Mouse (Mus musculus) liver, embryonic 13.5 days (tissue): ENCODE measurements around the gene Gclm. TPM values are rescaled to one million over a fixed set of nuclear protein-coding genes. Genes with fewer than 3 reads are reported as not detected.

Source experiments
- ATAC-seq: fragments of 200-750 bp; cut with Nextera tagmentation; 2 replicates; pipeline ENCODE4 v1.8.0; 2017; ENCODE audit warnings: low read depth, mild to moderate bottlenecking, moderate number of reproducible peaks, moderate library complexity
- DNase-seq: peaks from one replicate; pipeline ENCODE4 v3.0.0; 2022
- H3K27ac ChIP-seq: fragments of 300-500 bp; sonication (generic); 2 replicates; pipeline ENCODE4 v1.5.1; 2015; ENCODE audit warnings: moderate library complexity, mild to moderate bottlenecking, inconsistent platforms
- H3K27me3 ChIP-seq: fragments of 300-500 bp; sonication (generic); 2 replicates; pipeline ENCODE4 v1.6.1; 2015; ENCODE audit warnings: mild to moderate bottlenecking, inconsistent platforms
- H3K36me3 ChIP-seq: fragments of 300-500 bp; sonication (generic); 2 replicates; pipeline ENCODE4 v1.6.1; 2015; ENCODE audit warnings: mild to moderate bottlenecking, inconsistent platforms
- H3K4me1 ChIP-seq: fragments of 300-500 bp; sonication (generic); replicated peaks from 2 replicates; pipeline ENCODE4 v1.6.1; 2015; ENCODE audit warnings: inconsistent platforms
- H3K4me2 ChIP-seq: fragments of 300-500 bp; sonication (generic); 2 replicates; pipeline ENCODE4 v1.6.1; 2015; ENCODE audit warnings: inconsistent platforms, mild to moderate bottlenecking, moderate library complexity
- H3K4me3 ChIP-seq: fragments of 300-500 bp; sonication (generic); replicated peaks from 2 replicates; pipeline ENCODE4 v1.5.1; 2015; ENCODE audit warnings: mild to moderate bottlenecking, inconsistent platforms
- H3K9ac ChIP-seq: fragments of 300-500 bp; sonication (generic); 2 replicates; pipeline ENCODE4 v1.6.1; 2015; ENCODE audit warnings: mild to moderate bottlenecking, inconsistent platforms
- H3K9me3 ChIP-seq: fragments of 300-500 bp; sonication (generic); replicated peaks from 2 replicates; pipeline ENCODE4 v1.6.1; 2016; ENCODE audit warnings: inconsistent platforms
- WGBS: fragments of 180-500 bp; shearing (Covaris S2); methylation state at CpG from one replicate; pipeline ENCODE4 v1.1.7; 2015; ENCODE audit not compliant: insufficient replicate concordance; 5-methylcytosine and 5-hydroxymethylcytosine counted together
- polyA plus RNA-seq: library from polyadenylated mRNA; unstranded; fragments of >200 nt; fragmentation: Nextera tagmentation; extraction: Ambion mirVana; gene quantifications from 2 replicates; pipeline ENCODE4 v1.2.1, GENCODE M21; 2015

The Gclm gene
- polyA plus RNA-seq, 1 experiment from 2014 or later, result 466 TPM

GRCm38 (mm10) chr3:122293954-122294850 is 48.8 kb downstream of the Gclm start, which contains the start of gene Bcar3:
Gene Bcar3 (plus strand): TSS chr3:122294136.
- ATAC-seq (no peak), DNase-seq (peak; percentile 71)
- Histone ChIP-seq H3K4me1 (peaks cover 34% of the 10 kb centered on the region), H3K9me3 (no peaks in the 10 kb centered on the region), H3K9ac (peak within 1 kb of the TSS; percentile 82), H3K27ac (peak within 1 kb of the TSS; percentile 74), H3K4me3 (peak within 1 kb of the TSS; percentile 85), H3K27me3 (peaks cover 17% of the 10 kb centered on the region), H3K4me2 (peak within 1 kb of the TSS; percentile 99), H3K36me3 (no peaks in the 10 kb centered on the region)
- 12% methylated on average over 37 of the region's 37 CpGs for WGBS

DNA sequence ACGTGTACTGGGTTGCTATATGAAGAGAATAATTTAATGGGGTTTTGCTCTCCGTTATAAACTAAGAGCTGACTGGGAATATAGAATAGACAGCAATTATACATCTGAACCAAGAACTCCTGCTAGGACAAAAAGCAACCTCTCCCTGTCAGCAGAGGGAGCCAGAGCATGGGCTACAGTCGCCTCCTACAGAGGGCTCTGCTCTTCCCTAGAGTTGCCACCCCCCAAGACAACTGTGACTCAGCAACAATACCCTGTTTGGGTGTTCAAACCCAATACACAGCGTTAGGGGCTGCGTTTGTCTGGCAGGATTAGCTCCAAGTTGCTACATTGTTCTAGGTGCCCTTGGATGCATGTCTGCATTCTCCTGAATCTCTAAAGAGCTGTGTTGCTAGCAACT is 50.2 kb downstream of the Gclm start:
- Histone ChIP-seq H3K4me2 (no peak overlapping the region), H3K36me3 (no peaks in the 10 kb centered on the region), H3K4me3 (no peak overlapping the region), H3K27ac (no peak overlapping the region), H3K4me1 (peaks cover 34% of the 10 kb centered on the region), H3K9me3 (no peaks in the 10 kb centered on the region), H3K9ac (no peak overlapping the region), H3K27me3 (peaks cover 17% of the 10 kb centered on the region)
- peak; percentile 49 for ATAC-seq
- WGBS, result 4% methylated on average over 5 of the region's 5 CpGs
- peak; percentile 70 for DNase-seq

DNA sequence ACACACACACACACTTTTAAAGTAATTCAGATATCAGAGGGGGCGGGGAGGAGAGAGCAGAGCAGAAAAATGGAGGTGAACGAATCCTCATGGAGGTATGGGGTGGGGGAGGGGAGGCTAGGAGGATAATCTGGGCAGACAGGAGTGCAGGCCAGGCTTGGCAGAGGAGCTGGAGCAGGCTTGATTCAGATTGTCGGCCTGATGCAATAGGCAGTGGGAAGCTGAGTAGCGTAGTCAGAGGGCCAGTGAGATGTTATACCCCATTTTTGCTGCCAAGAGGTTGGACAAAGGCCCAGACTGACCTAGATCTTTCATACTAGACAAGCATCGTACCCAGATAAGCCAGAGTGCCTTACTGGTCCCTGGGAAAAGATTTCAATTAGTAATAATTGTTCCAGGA is 51.6 kb downstream of the Gclm start:
- Histone ChIP-seq H3K27me3 (peaks cover 13% of the 10 kb centered on the region), H3K9me3 (no peaks in the 10 kb centered on the region), H3K9ac (no peak overlapping the region), H3K4me1 (peaks cover 30% of the 10 kb centered on the region), H3K4me2 (no peak overlapping the region), H3K4me3 (no peak overlapping the region), H3K27ac (no peak overlapping the region), H3K36me3 (no peaks in the 10 kb centered on the region)
- 69% methylated on average over 5 of the region's 5 CpGs for WGBS
- ATAC-seq, result no peak
- DNase-seq, result no peak

- WGBS, result 46% methylated on average over 9 of the region's 9 CpGs
- H3K4me1 ChIP-seq, result 0 out of 2 replicates have a peak, but pooled peaks cover 1% of the 10 kb centered on the region
These were observed 55.9 kb downstream of the Gclm start for GRCm38 (mm10) chr3:122300983-122301919.

GRCm38 (mm10) chr3:122304560-122304959 is 59.2 kb downstream of the Gclm start:
- no peak overlapping the region for H3K27ac ChIP-seq
- H3K9ac ChIP-seq, result no peak overlapping the region
- no peaks in the 10 kb centered on the region for H3K4me1 ChIP-seq
- ATAC-seq, result no peak
- H3K27me3 ChIP-seq, result no peaks in the 10 kb centered on the region
- no peaks in the 10 kb centered on the region for H3K9me3 ChIP-seq
- no peak for DNase-seq
- 60% methylated on average over 4 of the region's 4 CpGs for WGBS
- H3K4me3 ChIP-seq, result no peak overlapping the region
- no peaks in the 10 kb centered on the region for H3K36me3 ChIP-seq
- H3K4me2 ChIP-seq, result no peak overlapping the region

More at GRCm38 (mm10) chr3:122300983-122301919, 55.9 kb downstream of the Gclm start:
- H3K4me3 ChIP-seq, result no peak overlapping the region
- ATAC-seq (peak; percentile 61), DNase-seq (no peak)
- no peaks in the 10 kb centered on the region for H3K9me3 ChIP-seq
- H3K27me3 ChIP-seq, result no peaks in the 10 kb centered on the region
- no peaks in the 10 kb centered on the region for H3K36me3 ChIP-seq
- H3K27ac ChIP-seq, result no peak overlapping the region
- H3K9ac ChIP-seq, result no peak overlapping the region
- no peak overlapping the region for H3K4me2 ChIP-seq

DNA sequence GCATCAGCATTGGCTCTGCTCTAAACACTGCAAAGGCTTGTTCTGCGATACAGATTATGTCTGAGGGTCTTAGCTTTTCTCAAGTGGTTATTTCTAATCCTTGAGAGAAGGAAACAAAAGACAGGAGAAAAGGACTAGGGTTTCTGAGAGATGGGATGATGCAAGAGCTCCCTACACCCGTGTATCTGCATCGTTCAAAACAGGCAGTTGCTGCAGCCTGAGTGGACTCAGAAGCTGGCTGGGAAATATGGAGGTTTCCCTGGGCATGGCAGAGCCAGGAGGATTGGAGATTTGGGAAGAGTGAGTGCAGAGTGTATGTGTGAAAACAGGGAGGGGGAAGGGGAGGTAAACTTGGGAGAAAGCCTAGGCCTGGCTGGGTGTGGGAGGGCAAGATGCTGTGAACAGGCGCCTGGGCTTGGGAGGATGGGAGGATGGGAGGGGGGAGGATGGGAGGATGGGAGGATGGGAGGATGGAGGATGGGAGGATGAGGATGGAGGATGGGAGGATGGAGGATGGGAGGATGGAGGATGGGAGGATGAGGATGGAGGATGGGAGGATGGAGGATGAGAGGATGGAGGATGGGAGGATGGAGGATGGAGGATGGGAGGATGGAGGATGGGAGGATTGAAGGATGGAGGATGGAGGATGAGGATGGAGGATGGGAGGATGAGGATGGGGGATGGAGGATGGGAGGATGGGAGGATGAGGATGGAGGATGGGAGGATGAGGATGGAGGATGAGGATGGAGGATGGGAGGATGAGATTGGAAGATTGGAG is 62.7 kb downstream of the Gclm start:
- no peaks in the 10 kb centered on the region for H3K9me3 ChIP-seq
- H3K36me3 ChIP-seq, result no peaks in the 10 kb centered on the region
- no peak overlapping the region for H3K9ac ChIP-seq
- H3K4me1 ChIP-seq, result no peaks in the 10 kb centered on the region
- no peak overlapping the region for H3K27ac ChIP-seq
- ATAC-seq (no peak), DNase-seq (no peak)
- no peaks in the 10 kb centered on the region for H3K27me3 ChIP-seq
- no peak overlapping the region for H3K4me2 ChIP-seq
- 38% methylated on average over 4 of the region's 4 CpGs for WGBS
- H3K4me3 ChIP-seq, result no peak overlapping the region

- ATAC-seq (no peak), DNase-seq (no peak)
- H3K4me1 ChIP-seq, result peaks cover 4% of the 10 kb centered on the region
- WGBS, result 26% methylated on average over 6 of the region's 6 CpGs
- no peaks in the 10 kb centered on the region for H3K36me3 ChIP-seq
- H3K4me2 ChIP-seq, result no peak overlapping the region
- H3K4me3 ChIP-seq, result no peak overlapping the region
- H3K9ac ChIP-seq, result no peak overlapping the region
- H3K27me3 ChIP-seq, result no peaks in the 10 kb centered on the region
- no peaks in the 10 kb centered on the region for H3K9me3 ChIP-seq
- H3K27ac ChIP-seq, result no peak overlapping the region
These were observed 63.6 kb downstream of the Gclm start for GRCm38 (mm10) chr3:122308981-122309380.

GRCm38 (mm10) chr3:122312078-122312477 is 66.7 kb downstream of the Gclm start:
- H3K4me3 ChIP-seq, result no peak overlapping the region
- no peaks in the 10 kb centered on the region for H3K36me3 ChIP-seq
- peaks cover 11% of the 10 kb centered on the region for H3K4me1 ChIP-seq
- no peaks in the 10 kb centered on the region for H3K27me3 ChIP-seq
- no peak overlapping the region for H3K27ac ChIP-seq
- H3K9ac ChIP-seq, result no peak overlapping the region
- H3K4me2 ChIP-seq, result no peak overlapping the region
- WGBS, result 18% methylated on average over 2 of the region's 2 CpGs
- no peaks in the 10 kb centered on the region for H3K9me3 ChIP-seq
- ATAC-seq, result 0 out of 2 replicates have a peak, but pooled peaks have one; percentile 33
- peak; percentile 55 for DNase-seq

GRCm38 (mm10) chr3:122312936-122313629 is 67.7 kb downstream of the Gclm start:
- Histone ChIP-seq H3K4me1 (peaks cover 11% of the 10 kb centered on the region), H3K9ac (no peak overlapping the region), H3K36me3 (no peaks in the 10 kb centered on the region), H3K27ac (peak overlapping the region; percentile 60; the same call in 1 of the 2 replicates), H3K4me2 (no peak overlapping the region), H3K9me3 (no peaks in the 10 kb centered on the region), H3K4me3 (no peak overlapping the region), H3K27me3 (no peaks in the 10 kb centered on the region)
- 57% methylated on average over 10 of the region's 10 CpGs for WGBS
- peak; percentile 72 for ATAC-seq
- DNase-seq, result no peak

DNA sequence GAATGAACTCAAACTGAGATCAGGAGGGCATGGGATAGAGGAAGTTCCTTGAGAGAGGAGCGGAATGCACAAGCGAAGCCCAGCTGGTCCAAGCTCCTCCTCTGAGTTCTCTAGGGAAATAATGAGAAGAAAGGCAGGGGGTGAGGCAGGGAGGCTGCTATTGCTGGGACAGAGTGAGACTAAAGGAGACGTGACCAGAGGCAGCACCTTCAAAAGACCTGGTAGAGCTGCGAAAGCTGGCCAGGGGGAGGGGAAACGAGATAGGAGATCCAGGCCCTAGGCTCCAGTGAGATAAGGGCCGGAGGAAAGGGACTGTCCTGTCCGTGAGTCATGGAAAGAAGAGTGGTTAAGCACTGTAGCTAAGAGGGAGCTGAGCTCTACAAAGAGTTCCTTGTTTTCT is 68.6 kb downstream of the Gclm start:
- WGBS, result 20% methylated on average over 7 of the region's 7 CpGs
- no peak for DNase-seq
- Histone ChIP-seq H3K36me3 (no peaks in the 10 kb centered on the region), H3K9ac (no peak overlapping the region), H3K9me3 (no peaks in the 10 kb centered on the region), H3K27ac (peak overlapping the region; percentile 60), H3K4me1 (peaks cover 11% of the 10 kb centered on the region), H3K4me3 (no peak overlapping the region), H3K4me2 (no peak overlapping the region), H3K27me3 (no peaks in the 10 kb centered on the region)
- ATAC-seq, result peak; percentile 20; the same call in 1 of the 2 replicates
